Mouse (Mus musculus): ENCODE data around the gene Alppl2.

The Alppl2 gene

GRCm38 (mm10) chr1:87050700-87051099, 39.0 kb downstream of the Alppl2 start:
- no peak for DNase-seq (ENCODE audit: low spot score in 2 of 2)

GRCm38 (mm10) chr1:87050072-87050471, 39.7 kb downstream of the Alppl2 start:
- DNase-seq (ENCODE audit: low spot score in 2 of 2), result no peak

GRCm38 (mm10) chr1:87041814-87042438, 47.8 kb downstream of the Alppl2 start:
- DNase-seq (ENCODE audit: low spot score in 2 of 2), result peak; percentile 51 to 83

GRCm38 (mm10) chr1:87041119-87041518, 48.6 kb downstream of the Alppl2 start:
- DNase-seq (ENCODE audit: low spot score in 2 of 2), result peak; percentile 52 to 82

GRCm38 (mm10) chr1:87038477-87039070, 51.2 kb downstream of the Alppl2 start:
- no peak for DNase-seq (ENCODE audit: low spot score in 2 of 2)

All from spleen, postnatal 4 days (tissue).